Mouse (Mus musculus) small intestine, adult 2 months (tissue): ENCODE results near the gene Spon1.

ENCODE experiments used
- CTCF ChIP-seq: fragments of 200-500 bp; IDR thresholded peaks from 2 replicates; pipeline ENCODE4 v1.5.1; 2012; ENCODE audit warnings: low read depth, mild to moderate bottlenecking, control low read depth, inconsistent platforms, low read length, moderate library complexity, mixed read lengths; ENCODE audit not compliant: insufficient replicate concordance, insufficient read length; ENCODE audit errors: extremely low read depth
- POLR2A ChIP-seq: fragments of 200-500 bp; IDR thresholded peaks from 2 replicates; pipeline ENCODE4 v1.6.1; 2012; ENCODE audit warnings: low read depth, mild to moderate bottlenecking, control low read depth, inconsistent platforms, low read length, moderate library complexity

- TF ChIP-seq POLR2A (no peak), CTCF (no peak)
Observed at GRCm38 (mm10) chr7:113955431-113955830, 189.6 kb downstream of the Spon1 start.
